26 mouse cellular contexts compared by ENCODE assay signal in the genomic region with DNA sequence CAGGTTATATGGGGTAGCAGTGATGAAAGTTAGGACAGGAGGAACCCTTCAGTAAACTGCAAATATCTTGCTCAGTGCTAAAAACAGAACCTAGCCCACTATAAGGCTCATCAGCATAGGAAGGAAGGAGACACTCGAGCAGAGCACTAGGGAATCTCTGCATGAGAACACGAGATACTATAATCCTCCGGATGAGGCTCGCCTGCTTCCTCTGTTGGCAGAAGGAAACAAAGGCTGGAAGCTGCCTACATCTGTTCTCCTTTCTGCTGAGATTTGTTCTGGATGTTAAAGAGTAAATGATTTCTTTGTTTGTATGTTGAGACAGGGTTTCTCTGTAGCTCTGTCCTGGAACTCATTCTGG. TPM values are rescaled to one million over a fixed set of nuclear protein-coding genes. Genes with fewer than 3 reads are reported as not detected.
DNase-seq lines count a peak whose midpoint lies in the region; ATAC-seq and TF ChIP-seq lines count a peak whose summit lies in the region.
"Had no signal": no experiment of that assay in that cellular context is flagged by ENCODE, and none has a peak within 500 bp of the region (broad histone marks: within the 10 kb centered on the region; RNA-seq: fewer than 3 reads in every experiment).

No protein-coding gene starts in this region.

- TF ChIP-seq CTCF in layer of hippocampus, adult 2 months (conservative IDR thresholded peaks at IDR 0.05): no peak
- TF ChIP-seq CTCF in E14TG2a.4 (conservative IDR thresholded peaks at IDR 0.05; ENCODE audit: low read length): no peak

- DNase-seq in frontal cortex, postnatal 25 days (ENCODE audit: low spot score in 2 of 2): no peak
- DNase-seq in layer of hippocampus, adult 2 months (ENCODE audit: low spot score in 2 of 2): peak; percentile 12 to 21
- no peak for DNase-seq in layer of hippocampus, postnatal 25 days (ENCODE audit: extremely low spot score in 1 of 2, low spot score in 1 of 2)
- DNase-seq in brain, adult 2 months (ENCODE audit: low read depth, low spot score): peak; percentile 49
- DNase-seq in urinary bladder, postnatal 4 days (ENCODE audit: low spot score in 2 of 2): no peak
- DNase-seq: adrenal gland, adult 2 months; adrenal gland, postnatal 36 days; cerebellum, adult 8-10 months; cerebellum, postnatal 25 days; gastrocnemius, postnatal 25 days; heart, adult 11 months; kidney, adult 18-20 months; kidney, postnatal 14 days; right cerebral cortex, adult 18-20 months; right cerebral cortex, postnatal 4 days had no signal

- H3K4me3 ChIP-seq in layer of hippocampus, adult 2 months: no peak overlapping the region
- H3K4me3 ChIP-seq in E14TG2a.4 (replicated peaks; ENCODE audit: low read length): 0 out of 2 replicates have a peak overlapping the region, but pooled peaks have one; percentile 3
- H3K4me3 ChIP-seq: embryonic facial prominence, embryonic 10.5 days; embryonic facial prominence, embryonic 15.5 days; forebrain, embryonic 13.5 days; lung, embryonic 15.5 days; midbrain, embryonic 10.5 days; myocyte; neural tube, embryonic 12.5 days had no signal

- peaks cover 69% of the 10 kb centered on the region for H3K4me1 ChIP-seq in E14TG2a.4 (replicated peaks; ENCODE audit: low read depth, low read length)
- H3K4me1 ChIP-seq: embryonic facial prominence, embryonic 15.5 days; forebrain, embryonic 13.5 days; midbrain, embryonic 10.5 days; neural tube, embryonic 12.5 days had no signal

- no peaks in the 10 kb centered on the region for H3K27me3 ChIP-seq in E14TG2a.4 (ENCODE audit: insufficient read depth, low read length)
- H3K27me3 ChIP-seq: embryonic facial prominence, embryonic 15.5 days; forebrain, embryonic 13.5 days; lung, embryonic 15.5 days; neural tube, embryonic 12.5 days had no signal

- ATAC-seq in frontal cortex, adult (ENCODE audit: low TSS enrichment): peak; percentile 82
- ATAC-seq: activated CD4-positive, CD25-positive, alpha-beta regulatory T cell, adult 4 months; forebrain, embryonic 13.5 days; hindbrain, embryonic 16.5 days had no signal

- H3K36me3 ChIP-seq in E14TG2a.4 (ENCODE audit: insufficient read depth, low read length): 0 out of 2 replicates have a peak, but pooled peaks cover 6% of the 10 kb centered on the region
- H3K36me3 ChIP-seq: embryonic facial prominence, embryonic 10.5 days; embryonic facial prominence, embryonic 15.5 days; lung, embryonic 15.5 days; midbrain, embryonic 10.5 days; neural tube, embryonic 12.5 days had no signal

- peaks cover 20% of the 10 kb centered on the region for H3K9me3 ChIP-seq in E14TG2a.4 (ENCODE audit: low read length)
- H3K9me3 ChIP-seq: embryonic facial prominence, embryonic 10.5 days; embryonic facial prominence, embryonic 15.5 days; forebrain, embryonic 13.5 days; lung, embryonic 15.5 days; midbrain, embryonic 10.5 days; neural tube, embryonic 12.5 days had no signal

- no peak overlapping the region for H3K27ac ChIP-seq in layer of hippocampus, adult 2 months
- H3K27ac ChIP-seq: embryonic facial prominence, embryonic 10.5 days; embryonic facial prominence, embryonic 15.5 days; forebrain, embryonic 13.5 days; lung, embryonic 15.5 days; midbrain, embryonic 10.5 days; neural tube, embryonic 12.5 days had no signal

RNA-seq across cellular contexts. Expression of a gene that starts 7.5 kb away (rescaled TPM):
- 10 to 100 TPM; 49.0 to 50.5 TPM for total RNA-seq in layer of hippocampus, adult 2 months (2021)
- 10 to 100 TPM; 43.8 to 51.8 TPM for total RNA-seq in layer of hippocampus, postnatal 25 days (2021)

RNA-seq across cellular contexts. Expression of a gene that starts 18.4 kb away (rescaled TPM):
- 1 to 10 TPM; 1.8 to 2.3 TPM for total RNA-seq in layer of hippocampus, adult 2 months (2021)
- total RNA-seq in layer of hippocampus, postnatal 25 days (2021): 1 to 10 TPM in 1 of 2 experiments, under 1 TPM in 1; 0.69 to 2.0 TPM

RNA-seq across cellular contexts. Expression of a gene that starts 38.2 kb away (rescaled TPM):
- 10 to 100 TPM; 96.3 to 97.5 TPM for total RNA-seq in layer of hippocampus, adult 2 months (2021)
- total RNA-seq in layer of hippocampus, postnatal 25 days (2021): 100 to 1,000 TPM in 1 of 2 experiments, 10 to 100 TPM in 1; 94.5 to 106 TPM

Comparison
In these comparisons a context has a peak if more than half of its experiments do, and no peak if none do; other contexts are left out.
1. DNase-seq: peak in layer of hippocampus, adult 2 months (2 of 2) and brain, adult 2 months (single experiment); none in frontal cortex, postnatal 25 days (0 of 2), layer of hippocampus, postnatal 25 days (0 of 2) and urinary bladder, postnatal 4 days (0 of 2).